Comparison of ENCODE assay signal across 8 mouse cellular contexts in the genomic region with DNA sequence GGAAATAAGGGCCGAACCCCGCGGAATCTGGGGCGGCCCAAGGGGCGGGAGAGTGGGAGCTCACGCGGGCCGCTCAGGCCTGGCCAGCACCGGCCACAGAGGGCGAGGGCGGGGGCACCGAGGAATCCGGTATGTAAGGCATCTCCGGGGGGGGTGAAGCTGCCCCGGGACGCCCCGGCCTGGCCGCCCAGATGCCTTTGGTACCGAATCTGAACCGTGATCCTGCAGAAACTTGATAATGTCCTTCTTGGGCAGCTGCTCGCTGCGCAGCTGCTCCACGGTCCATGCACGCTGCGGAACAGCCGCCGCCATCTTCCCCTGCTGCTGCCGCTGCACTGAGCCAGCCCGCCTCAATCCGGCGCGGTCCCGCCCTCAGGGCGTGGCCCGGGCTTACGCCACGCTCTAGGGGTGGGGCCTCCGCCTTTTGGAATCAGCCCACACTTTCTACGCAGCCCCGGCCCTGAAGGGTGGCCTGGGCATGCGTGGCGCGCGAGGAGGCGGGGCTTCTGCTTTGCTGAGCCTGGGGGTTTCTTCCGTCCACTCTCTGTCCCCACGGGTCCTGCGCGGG. TPM values are rescaled to one million over a fixed set of nuclear protein-coding genes. Genes with fewer than 3 reads are reported as not detected.
DNase-seq lines count a peak whose midpoint lies in the region; ATAC-seq and TF ChIP-seq lines count a peak whose summit lies in the region.

A gene (minus strand): TSS at position 397 of the 568 bp plus-strand sequence.

- TF ChIP-seq CTCF in gastrocnemius, adult 2 months (IDR thresholded peaks at IDR 0.05) = no peak
- TF ChIP-seq CTCF in hindbrain, postnatal 0 days (IDR thresholded peaks at IDR 0.05; ENCODE audit: low read depth) = no peak
- no peak for TF ChIP-seq CTCF in left cerebral cortex, adult 2 months (IDR thresholded peaks at IDR 0.05)

- H3K9me3 ChIP-seq in hindbrain, postnatal 0 days (ENCODE audit: low read length) = no peaks in the 10 kb centered on the region

- peak; percentile 99 for DNase-seq in ZHBTc4 (ENCODE audit: low read depth, low spot score)
- DNase-seq in gastrocnemius, adult 2 months = peak; percentile 99
- DNase-seq in hindbrain, postnatal 0 days (ENCODE audit: low spot score) = peak; percentile 99
- DNase-seq in left cerebral cortex, adult 2 months (ENCODE audit: extremely low spot score in 1 of 2, low spot score in 2 of 2) = peak; percentile 97 to 98
- DNase-seq in right cerebral cortex, adult 2 months (ENCODE audit: low spot score in 2 of 2) = peak; percentile 95 to 96
- peak; percentile 98 for DNase-seq in urinary bladder, postnatal 14 days (ENCODE audit: low spot score)

- H3K4me3 ChIP-seq in gastrocnemius, adult 2 months = peak within 1 kb of the TSS; percentile 89
- peak within 1 kb of the TSS; percentile 90 for H3K4me3 ChIP-seq in hindbrain, postnatal 0 days (ENCODE audit: low read length)
- peak within 1 kb of the TSS; percentile 68 for H3K4me3 ChIP-seq in left cerebral cortex, adult 2 months

- no peaks in the 10 kb centered on the region for H3K27me3 ChIP-seq in hindbrain, postnatal 0 days (ENCODE audit: insufficient read depth, low read length)

- H3K4me2 ChIP-seq in hindbrain, postnatal 0 days (ENCODE audit: low read depth, low read length) = peak within 1 kb of the TSS; percentile 88

- peaks cover 5% of the 10 kb centered on the region for H3K36me3 ChIP-seq in hindbrain, postnatal 0 days (ENCODE audit: insufficient read depth, low read length)

- intact Hi-C loops in gastrocnemius, adult 2 months (cut with DNase I) = loop anchor here (5.0 kb wide), 2 partner anchors 36 to 106 kb away; a partner anchor contains a TSS
- intact Hi-C loops in left cerebral cortex, adult 2 months (cut with DNase I) = loop anchor here (1.0 to 5.0 kb wide), 2 partner anchors 36 to 108 kb away; a partner anchor contains a TSS

- peak within 1 kb of the TSS; percentile 95 for H3K27ac ChIP-seq in gastrocnemius, adult 2 months
- peak within 1 kb of the TSS; percentile 97 for H3K27ac ChIP-seq in hindbrain, postnatal 0 days
- H3K27ac ChIP-seq in left cerebral cortex, adult 2 months = peak within 1 kb of the TSS; percentile 96

- peak; percentile 85 for ATAC-seq in common myeloid progenitor, adult 5-6 weeks (replicated peaks; ENCODE audit: low read depth, poor library complexity, severe bottlenecking)
- peak; percentile 99 for ATAC-seq in hindbrain, postnatal 0 days
- ATAC-seq in megakaryocyte, adult 5-6 weeks (ENCODE audit: poor library complexity, severe bottlenecking) = peak; percentile 86

- WGBS in hindbrain, postnatal 0 days = under 1% methylated on average over 46 of the region's 49 CpGs

- H3K4me1 ChIP-seq in hindbrain, postnatal 0 days (ENCODE audit: insufficient read depth, low read length) = peaks cover 14% of the 10 kb centered on the region

- H3K9ac ChIP-seq in hindbrain, postnatal 0 days (replicated peaks; ENCODE audit: low read length) = peak within 1 kb of the TSS; percentile 92

RNA-seq across cellular contexts. Expression of the gene that starts here (rescaled TPM):
- 283 and 288 TPM in 2 replicates for total RNA-seq in common myeloid progenitor, adult 5-6 weeks (2017)
- total RNA-seq in gastrocnemius, adult 2 months (2021) = 100 to 1,000 TPM; 176 to 242 TPM
- total RNA-seq in hindbrain, postnatal 0 days (2014; rRNA removed) = 121 and 180 TPM in 2 replicates
- 513 and 524 TPM in 2 replicates for polyA plus RNA-seq in hindbrain, postnatal 0 days (2015; fragmentation: Nextera tagmentation; extraction: Ambion mirVana)
- total RNA-seq in left cerebral cortex, adult 2 months (2021) = 100 to 1,000 TPM; 152 to 162 TPM
- 111 and 122 TPM in 2 replicates for total RNA-seq in megakaryocyte, adult 5-6 weeks (2015)
- 101 and 117 TPM in 2 replicates for total RNA-seq in megakaryocyte, adult 5-6 weeks (2017)

Comparison
In these comparisons a context has a peak if more than half of its experiments do, and no peak if none do; other contexts are left out.
1. Peak in every context shown above with its lines: DNase-seq, ATAC-seq, H3K4me3 ChIP-seq and H3K27ac ChIP-seq.